Mouse (Mus musculus) MEL (cell line): ENCODE results near the gene Commd8. TPM values are rescaled to one million over a fixed set of nuclear protein-coding genes. Genes with fewer than 3 reads are reported as not detected.

Experiments
- DNase-seq: peaks from one replicate; pipeline ENCODE4 v3.0.0; 2011; ENCODE audit warnings: low read depth, low spot score
- H3K27ac ChIP-seq: 2 replicates; pipeline ENCODE4 v1.5.1; 2012; ENCODE audit warnings: low read depth, mild to moderate bottlenecking, control low read depth, low read length, moderate library complexity; ENCODE audit not compliant: control insufficient read depth
- H3K27me3 ChIP-seq, 2 experiments: fragments of 150-350 bp in 1 of 2; sonication (generic) in 1 of 2; 2 replicates each; pipeline ENCODE4 v1.6.1; 2012; ENCODE audit warnings: low read length in 2 of 2, mild to moderate bottlenecking in 2 of 2, improper control_type of control experiment in 1 of 2, moderate library complexity in 1 of 2; ENCODE audit not compliant: insufficient read depth in 2 of 2, control insufficient read depth in 1 of 2
- H3K36me3 ChIP-seq, 2 experiments: 2 replicates each; pipeline ENCODE4 v1.6.1; 2012 to 2014; ENCODE audit warnings: low read length in 2 of 2, improper control_type of control experiment in 1 of 2, inconsistent platforms in 1 of 2, mild to moderate bottlenecking in 1 of 2; ENCODE audit not compliant: insufficient read depth in 2 of 2, control insufficient read depth in 1 of 2
- H3K4me1 ChIP-seq, 2 experiments: fragments of 150-350 bp in 1 of 2; sonication (generic) in 1 of 2; 2 replicates each; pipeline ENCODE4 v1.6.1; 2012; ENCODE audit warnings: low read length in 2 of 2, improper control_type of control experiment in 1 of 2, mild to moderate bottlenecking in 1 of 2; ENCODE audit not compliant: insufficient read depth in 2 of 2, control insufficient read depth in 1 of 2
- H3K4me3 ChIP-seq, 2 experiments: fragments of 150-350 bp in 1 of 2; sonication (generic) in 1 of 2; 2 replicates each; pipeline ENCODE4 v1.5.1; 2012; ENCODE audit warnings: low read depth in 2 of 2, low read length in 2 of 2, mild to moderate bottlenecking in 2 of 2, moderate library complexity in 2 of 2, control low read depth in 1 of 2, improper control_type of control experiment in 1 of 2; ENCODE audit not compliant: control insufficient read depth in 1 of 2, insufficient read depth in 1 of 2
- H3K79me2 ChIP-seq: 2 replicates; pipeline ENCODE4 v1.6.1; 2012; ENCODE audit warnings: mild to moderate bottlenecking, low read length, moderate library complexity; ENCODE audit not compliant: control insufficient read depth, poor library complexity, insufficient read depth
- H3K9ac ChIP-seq: 2 replicates; pipeline ENCODE4 v1.6.1; 2012; ENCODE audit warnings: low read depth, mild to moderate bottlenecking, control low read depth, low read length, moderate library complexity; ENCODE audit not compliant: control insufficient read depth, poor library complexity, severe bottlenecking
- H3K9me3 ChIP-seq: fragments of 150-350 bp; sonication (generic); replicated peaks from 2 replicates; pipeline ENCODE4 v1.6.1; 2012; ENCODE audit warnings: mild to moderate bottlenecking, low read length, improper control_type of control experiment, moderate library complexity; ENCODE audit not compliant: insufficient read depth
- BHLHE40 ChIP-seq: IDR thresholded peaks from 2 replicates; pipeline ENCODE4 v1.6.1; 2012; ENCODE audit warnings: low read depth, mild to moderate bottlenecking, inconsistent platforms, low read length, improper control_type of control experiment, borderline replicate concordance
- CHD1 ChIP-seq: IDR thresholded peaks from 2 replicates; pipeline ENCODE4 v1.6.1; 2012; ENCODE audit warnings: low read depth, mild to moderate bottlenecking, inconsistent platforms, low read length, improper control_type of control experiment
- CHD2 ChIP-seq: IDR thresholded peaks from 2 replicates; pipeline ENCODE4 v1.6.1; 2011; ENCODE audit warnings: low read length, improper control_type of control experiment
- CTCF ChIP-seq, 3 experiments: IDR thresholded peaks in 2 of 3; conservative IDR thresholded peaks in 1 of 3; 2 replicates each; pipeline ENCODE4 v1.5.1; 2011 to 2012; ENCODE audit warnings: low read length in 3 of 3, low read depth in 2 of 3, mild to moderate bottlenecking in 2 of 3, improper control_type of control experiment in 1 of 3, inconsistent platforms in 1 of 3, mixed read lengths in 1 of 3, moderate library complexity in 1 of 3; ENCODE audit not compliant: control insufficient read depth in 1 of 3, insufficient read depth in 1 of 3, poor library complexity in 1 of 3, severe bottlenecking in 1 of 3
- E2F4 ChIP-seq: IDR thresholded peaks from 2 replicates; pipeline ENCODE4 v1.6.1; 2011; ENCODE audit warnings: low read depth, low read length, improper control_type of control experiment, borderline replicate concordance
- ELF1 ChIP-seq: IDR thresholded peaks from 2 replicates; pipeline ENCODE4 v1.6.1; 2014; ENCODE audit warnings: low read depth, mild to moderate bottlenecking, inconsistent platforms, low read length, improper control_type of control experiment, moderate library complexity
- EP300 ChIP-seq, 2 experiments: IDR thresholded peaks; 2 replicates each; pipeline ENCODE4 v1.6.1; 2011; ENCODE audit warnings: improper control_type of control experiment in 2 of 2, low read length in 2 of 2, low read depth in 1 of 2, mild to moderate bottlenecking in 1 of 2
- ETS1 ChIP-seq: IDR thresholded peaks from 2 replicates; pipeline ENCODE4 v1.6.1; 2012; ENCODE audit warnings: low read depth, mild to moderate bottlenecking, inconsistent platforms, low read length, improper control_type of control experiment, moderate library complexity
- GABPA ChIP-seq: IDR thresholded peaks from 2 replicates; pipeline ENCODE4 v1.6.1; 2012; ENCODE audit warnings: low read depth, mild to moderate bottlenecking, inconsistent platforms, low read length, improper control_type of control experiment, moderate library complexity
- GATA1 ChIP-seq: IDR thresholded peaks from 2 replicates; pipeline ENCODE4 v1.6.1; 2011; ENCODE audit warnings: low read depth, low read length, improper control_type of control experiment
- HCFC1 ChIP-seq: IDR thresholded peaks from 2 replicates; pipeline ENCODE4 v1.6.1; 2012; ENCODE audit warnings: low read depth, mild to moderate bottlenecking, inconsistent platforms, low read length, improper control_type of control experiment, moderate library complexity
- KAT2A ChIP-seq: conservative IDR thresholded peaks from 2 replicates; pipeline ENCODE4 v1.6.1; 2012; ENCODE audit warnings: low read depth, low read length, improper control_type of control experiment, inconsistent platforms
- MAFK ChIP-seq: IDR thresholded peaks from 2 replicates; pipeline ENCODE4 v1.6.1; 2011; ENCODE audit warnings: low read depth, mild to moderate bottlenecking, low read length, improper control_type of control experiment, borderline replicate concordance
- MAX ChIP-seq: IDR thresholded peaks from 2 replicates; pipeline ENCODE4 v1.6.1; 2011; ENCODE audit warnings: low read length, improper control_type of control experiment
- MAZ ChIP-seq: IDR thresholded peaks from 2 replicates; pipeline ENCODE4 v1.6.1; 2012; ENCODE audit warnings: low read depth, mild to moderate bottlenecking, inconsistent platforms, low read length, improper control_type of control experiment
- MEF2A ChIP-seq: IDR thresholded peaks from 2 replicates; pipeline ENCODE4 v1.6.1; 2014; ENCODE audit warnings: low read depth, mild to moderate bottlenecking, inconsistent platforms, low read length, improper control_type of control experiment; ENCODE audit not compliant: poor library complexity, insufficient replicate concordance, severe bottlenecking; ENCODE audit errors: extremely low read depth
- MYB ChIP-seq: IDR thresholded peaks from 2 replicates; pipeline ENCODE4 v1.6.1; 2011; ENCODE audit warnings: mild to moderate bottlenecking, low read depth, low read length, improper control_type of control experiment
- MYC ChIP-seq: IDR thresholded peaks from 2 replicates; pipeline ENCODE4 v1.6.1; 2011; ENCODE audit warnings: low read depth, mild to moderate bottlenecking, low read length, improper control_type of control experiment, moderate library complexity
- NELFE ChIP-seq: IDR thresholded peaks from 2 replicates; pipeline ENCODE4 v1.6.1; 2011; ENCODE audit warnings: low read depth, low read length, improper control_type of control experiment
- POLR2A ChIP-seq, 2 experiments: IDR thresholded peaks; 2 replicates each; pipeline ENCODE4 v1.6.1; 2011 to 2012; ENCODE audit warnings: low read length in 2 of 2, mild to moderate bottlenecking in 2 of 2, control low read depth in 1 of 2, improper control_type of control experiment in 1 of 2, low read depth in 1 of 2, moderate library complexity in 1 of 2; ENCODE audit not compliant: control insufficient read depth in 1 of 2, insufficient read depth in 1 of 2, poor library complexity in 1 of 2
- POLR2AphosphoS5 ChIP-seq: IDR thresholded peaks from 2 replicates; pipeline ENCODE4 v1.6.1; 2012; ENCODE audit warnings: low read depth, borderline replicate concordance, mild to moderate bottlenecking, inconsistent platforms, low read length, moderate library complexity, mixed read lengths
- RAD21 ChIP-seq: IDR thresholded peaks from 2 replicates; pipeline ENCODE4 v1.6.1; 2011; ENCODE audit warnings: mild to moderate bottlenecking, low read depth, low read length, improper control_type of control experiment
- RCOR1 ChIP-seq: IDR thresholded peaks from 2 replicates; pipeline ENCODE4 v1.6.1; 2012; ENCODE audit warnings: low read depth, mild to moderate bottlenecking, inconsistent platforms, low read length, improper control_type of control experiment
- SIN3A ChIP-seq: IDR thresholded peaks from 2 replicates; pipeline ENCODE4 v1.6.1; 2012; ENCODE audit warnings: low read length, improper control_type of control experiment, inconsistent platforms
- SMC3 ChIP-seq: IDR thresholded peaks from 2 replicates; pipeline ENCODE4 v1.6.1; 2011; ENCODE audit warnings: low read depth, low read length, improper control_type of control experiment
- TAL1 ChIP-seq: IDR thresholded peaks from 2 replicates; pipeline ENCODE4 v1.6.1; 2012; ENCODE audit warnings: mild to moderate bottlenecking, inconsistent platforms, low read length, moderate library complexity, mixed read lengths
- TBP ChIP-seq: IDR thresholded peaks from 2 replicates; pipeline ENCODE4 v1.8.0; 2011; ENCODE audit warnings: low read depth, low read length, improper control_type of control experiment
- TCF12 ChIP-seq: IDR thresholded peaks from 2 replicates; pipeline ENCODE4 v1.6.1; 2014; ENCODE audit warnings: low read depth, mild to moderate bottlenecking, inconsistent platforms, low read length, improper control_type of control experiment, moderate library complexity
- USF1 ChIP-seq: IDR thresholded peaks from 2 replicates; pipeline ENCODE4 v1.6.1; 2014; ENCODE audit warnings: low read depth, mild to moderate bottlenecking, inconsistent platforms, low read length, improper control_type of control experiment, moderate library complexity
- ZC3H11A ChIP-seq: IDR thresholded peaks from 2 replicates; pipeline ENCODE4 v1.6.1; 2012; ENCODE audit warnings: low read depth, mild to moderate bottlenecking, inconsistent platforms, low read length, improper control_type of control experiment
- ZKSCAN1 ChIP-seq: IDR thresholded peaks from 2 replicates; pipeline ENCODE4 v1.6.1; 2012; ENCODE audit warnings: low read depth, mild to moderate bottlenecking, inconsistent platforms, low read length, improper control_type of control experiment, moderate library complexity
- ZMIZ1 ChIP-seq: IDR thresholded peaks from 2 replicates; pipeline ENCODE4 v1.6.1; 2012; ENCODE audit warnings: low read depth, mild to moderate bottlenecking, inconsistent platforms, low read length, improper control_type of control experiment, moderate library complexity
- ZNF384 ChIP-seq: IDR thresholded peaks from 2 replicates; pipeline ENCODE4 v1.6.1; 2012; ENCODE audit warnings: low read depth, mild to moderate bottlenecking, inconsistent platforms, low read length, improper control_type of control experiment
- polyA plus RNA-seq, 2 experiments: library from polyadenylated mRNA; stranded (reverse) in 1 of 2; unstranded in 1 of 2; fragments of >175 nt in 1 of 2; fragments of >200 nt in 1 of 2; gene quantifications; 2 replicates each; pipeline versions ENCODE4 v1.2.1 to v1.2.4; 2012; ENCODE audit warnings: low replicate concordance in 2 of 2, low read depth in 1 of 2; ENCODE audit not compliant: insufficient read length in 2 of 2, insufficient read depth in 1 of 2, missing spikeins in 1 of 2
- total RNA-seq: library from RNA; depleted of rRNA; stranded (reverse); fragments of 300-350 nt; gene quantifications from 2 replicates; pipeline ENCODE4 v1.2.3, GENCODE M21; 2012

Gene Commd8
- total and polyA plus RNA-seq, 3 experiments, result 33.5 to 45.6 TPM; not detected in 1

GRCm38 (mm10) chr5:72184437-72185100 is 16.6 kb upstream of the Commd8 start (continued):
- TF ChIP-seq KAT2A (no peak), RCOR1 (no peak), CHD1 (0 out of 2 replicates have a peak, but pooled peaks have one; percentile 56), MEF2A (no peak), SMC3 (no peak; the same call in 1 of the 2 replicates), CTCF (IDR thresholded peaks at IDR 0.05 in 2 of 3, conservative IDR thresholded peaks at IDR 0.05 in 1 of 3; ENCODE audit: control insufficient read depth in 1 of 3, insufficient read depth in 1 of 3, low read depth in 2 of 3, low read length in 3 of 3, poor library complexity in 1 of 3, severe bottlenecking in 1 of 3) (no peak), EP300 (IDR thresholded peaks at IDR 0.05; ENCODE audit: low read depth in 1 of 2, low read length in 2 of 2) (peak; percentile 29 to 42; a peak in 3 of 4 replicates), ELF1 (no peak), MAFK (no peak)

- Histone ChIP-seq H3K4me3 (peak overlapping the region; percentile 63 to 81), H3K4me1 (peaks cover 18 to 30% of the 10 kb centered on the region in 2 experiments)
- DNase-seq, result peak; percentile 93
- no peak for TF ChIP-seq BHLHE40
- TF ChIP-seq MYB, result no peak
- peak; percentile 70; the same call in 1 of the 2 replicates for TF ChIP-seq RCOR1
- TF ChIP-seq POLR2A (IDR thresholded peaks at IDR 0.05; ENCODE audit: control insufficient read depth in 1 of 2, insufficient read depth in 1 of 2, low read depth in 1 of 2, low read length in 2 of 2, poor library complexity in 1 of 2), result peak in 1 of 2 experiments; percentile 95; a peak in 2 of 4 replicates
- TF ChIP-seq GATA1, result peak; percentile 95
- peak; percentile 97 for TF ChIP-seq TBP
- peak; percentile 82 for TF ChIP-seq ETS1
- peak; percentile 68 for TF ChIP-seq ZNF384
- TF ChIP-seq MAX, result peak; percentile 51; the same call in 1 of the 2 replicates
- TF ChIP-seq NELFE, result peak; percentile 93
- TF ChIP-seq SIN3A, result peak; percentile 78; the same call in 1 of the 2 replicates
- TF ChIP-seq HCFC1, result peak; percentile 60
- peak; percentile 13; the same call in 1 of the 2 replicates for TF ChIP-seq TAL1
- TF ChIP-seq ZKSCAN1, result no peak
- TF ChIP-seq ZC3H11A, result no peak
- TF ChIP-seq USF1, result no peak
- no peak for TF ChIP-seq CHD2
- no peak for TF ChIP-seq RAD21
- TF ChIP-seq MAFK, result no peak
- no peak for TF ChIP-seq E2F4
- peak; percentile 83 for TF ChIP-seq TCF12
- no peak for TF ChIP-seq POLR2AphosphoS5
- TF ChIP-seq MAZ, result no peak
- TF ChIP-seq KAT2A, result no peak
- peak; percentile 61 for TF ChIP-seq ELF1
- no peak for TF ChIP-seq MEF2A
- TF ChIP-seq EP300 (IDR thresholded peaks at IDR 0.05; ENCODE audit: low read depth in 1 of 2, low read length in 2 of 2), result peak; percentile 80
- no peak for TF ChIP-seq GABPA
- peak; percentile 85 for TF ChIP-seq MYC
- TF ChIP-seq ZMIZ1, result peak; percentile 99
- TF ChIP-seq SMC3, result no peak
Observed at GRCm38 (mm10) chr5:72183929-72184328, 15.9 kb upstream of the Commd8 start.

More at GRCm38 (mm10) chr5:72183929-72184328, 15.9 kb upstream of the Commd8 start:
- peak overlapping the region; percentile 98 for H3K27ac ChIP-seq
- no peaks in the 10 kb centered on the region for H3K9me3 ChIP-seq
- peaks cover 0 to 24% of the 10 kb centered on the region in 2 experiments; a peak in 2 of 4 replicates for H3K36me3 ChIP-seq
- H3K27me3 ChIP-seq, result no peaks in the 10 kb centered on the region
- H3K9ac ChIP-seq, result peak overlapping the region; percentile 79
- no peaks in the 10 kb centered on the region; the same call in 1 of the 2 replicates for H3K79me2 ChIP-seq
